Mouse (Mus musculus): Measurements from ENCODE around the gene Klhl10.

The Klhl10 gene

DNA sequence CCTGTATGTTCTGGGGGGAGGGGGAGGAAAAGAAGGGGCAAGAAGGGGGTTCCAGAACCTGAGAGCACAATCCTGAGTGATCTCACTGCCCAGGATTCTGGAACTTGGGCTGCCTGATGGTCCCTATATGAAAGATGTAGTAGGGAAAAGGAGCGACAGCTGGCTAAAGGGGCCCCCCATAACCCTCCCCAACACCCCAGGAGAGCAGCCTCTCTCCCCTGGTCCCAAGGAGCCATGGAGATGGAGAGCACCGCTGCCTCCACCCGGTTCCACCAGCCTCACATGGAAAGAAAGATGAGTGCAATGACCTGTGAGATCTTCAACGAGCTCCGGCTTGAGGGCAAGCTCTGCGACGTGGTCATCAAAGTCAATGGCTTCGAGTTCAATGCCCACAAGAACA lies at the start of gene Klhl10, which contains the start of gene Nt5c3b:
TSS of gene Klhl10 (plus strand) at position 121 of the 400 bp plus-strand sequence.
TSS of gene Nt5c3b (minus strand) at position 12 of the 400 bp plus-strand sequence.
- DNase-seq (ENCODE audit: low read depth, low spot score): no peak

DNA sequence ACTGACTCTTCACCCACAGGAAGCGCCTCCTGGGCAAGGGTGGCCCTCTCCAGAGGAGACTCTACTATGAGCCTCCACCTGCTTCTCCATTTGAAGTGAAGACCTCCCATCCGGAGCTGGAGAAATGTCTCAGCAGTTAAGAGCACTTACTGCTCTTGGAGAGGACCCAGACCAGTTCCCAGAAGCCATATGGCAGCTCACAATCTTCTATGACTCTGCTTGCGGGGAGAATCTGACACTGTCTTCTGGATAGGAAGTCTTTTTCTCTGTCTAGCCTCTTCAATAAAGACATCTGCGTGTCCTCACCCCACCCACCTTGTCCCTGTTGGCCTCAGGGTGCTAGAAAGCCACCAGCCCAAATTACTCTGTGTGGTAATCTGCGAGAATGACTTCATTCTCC lies 48.8 kb upstream of the Klhl10 start:
- DNase-seq (ENCODE audit: low read depth, low spot score): no peak

DNA sequence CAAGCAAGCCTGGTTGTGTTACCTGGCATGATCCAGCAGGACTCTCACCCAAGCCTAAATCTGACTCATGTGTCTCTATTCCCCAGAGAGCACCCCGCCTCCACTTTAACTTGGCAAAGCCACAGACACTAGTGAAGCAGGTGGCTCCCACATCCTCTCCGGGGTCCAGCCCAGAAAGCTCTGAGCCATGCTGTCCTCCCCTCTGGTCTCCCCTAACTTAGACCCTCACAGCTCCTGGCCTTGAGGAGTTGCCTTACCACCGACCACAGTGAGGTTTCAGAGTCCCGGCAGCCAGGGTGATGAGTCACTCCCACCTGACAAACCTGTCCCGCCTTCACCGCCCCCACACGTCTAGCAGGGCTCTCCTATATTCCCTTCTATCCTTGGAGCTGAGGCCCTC lies 48.0 kb upstream of the Klhl10 start:
- no peak for DNase-seq (ENCODE audit: low read depth, low spot score)

DNA sequence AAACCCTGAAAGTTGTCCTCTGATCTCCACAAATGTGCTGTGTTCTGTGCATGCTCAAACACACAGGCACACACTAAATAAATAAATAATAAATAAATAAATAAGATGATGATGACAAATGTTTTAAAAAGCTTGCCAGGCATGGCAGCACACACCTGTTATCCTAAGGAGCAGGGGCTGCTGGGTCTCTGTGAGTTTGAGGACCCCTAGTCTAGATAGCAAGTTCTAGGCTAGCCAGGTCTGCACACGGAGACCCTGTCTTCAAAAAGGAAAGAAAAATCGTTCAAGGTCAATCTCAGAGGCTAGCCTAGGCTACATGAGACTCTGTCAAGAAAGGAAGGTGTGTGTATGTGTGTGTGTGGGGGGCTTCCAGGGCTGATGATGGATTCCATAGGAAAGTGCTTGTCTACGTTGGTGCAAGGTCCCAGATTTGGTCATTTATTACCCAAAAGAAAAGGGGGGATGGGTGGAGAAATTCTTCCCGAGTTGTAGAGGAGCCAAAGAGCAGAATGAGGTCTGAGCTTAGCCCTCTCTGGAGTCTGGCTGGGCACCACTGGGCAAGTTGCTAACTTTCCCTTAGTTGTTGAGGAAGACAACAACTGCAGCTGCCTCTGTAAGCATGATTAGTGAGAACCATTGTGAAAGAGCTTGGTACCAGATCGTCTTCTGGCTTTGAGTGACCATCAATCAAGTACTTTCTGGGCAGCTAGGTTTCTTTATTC lies 47.2 kb upstream of the Klhl10 start:
- no peak for DNase-seq (ENCODE audit: low read depth, low spot score)

DNA sequence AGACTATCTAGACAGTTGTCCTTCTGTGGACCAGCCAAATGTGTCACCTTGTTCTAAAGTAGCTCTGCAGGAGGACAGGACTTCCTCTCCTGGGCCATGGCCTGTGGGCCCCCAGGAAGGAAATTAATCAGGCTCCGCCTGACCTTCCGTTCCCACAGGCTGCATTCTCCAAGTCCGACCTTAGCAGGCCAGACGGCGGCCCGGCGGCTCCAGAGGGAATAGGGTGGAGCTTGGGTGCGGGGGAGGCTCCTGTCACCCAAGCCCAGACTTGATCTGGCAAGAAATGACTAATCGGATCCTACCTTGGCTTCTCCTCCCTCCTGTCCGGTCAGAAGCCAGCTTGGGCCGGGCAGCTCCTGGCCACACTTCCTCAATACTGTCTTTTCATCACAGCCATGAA lies 46.5 kb upstream of the Klhl10 start:
- no peak for DNase-seq (ENCODE audit: low read depth, low spot score)

DNA sequence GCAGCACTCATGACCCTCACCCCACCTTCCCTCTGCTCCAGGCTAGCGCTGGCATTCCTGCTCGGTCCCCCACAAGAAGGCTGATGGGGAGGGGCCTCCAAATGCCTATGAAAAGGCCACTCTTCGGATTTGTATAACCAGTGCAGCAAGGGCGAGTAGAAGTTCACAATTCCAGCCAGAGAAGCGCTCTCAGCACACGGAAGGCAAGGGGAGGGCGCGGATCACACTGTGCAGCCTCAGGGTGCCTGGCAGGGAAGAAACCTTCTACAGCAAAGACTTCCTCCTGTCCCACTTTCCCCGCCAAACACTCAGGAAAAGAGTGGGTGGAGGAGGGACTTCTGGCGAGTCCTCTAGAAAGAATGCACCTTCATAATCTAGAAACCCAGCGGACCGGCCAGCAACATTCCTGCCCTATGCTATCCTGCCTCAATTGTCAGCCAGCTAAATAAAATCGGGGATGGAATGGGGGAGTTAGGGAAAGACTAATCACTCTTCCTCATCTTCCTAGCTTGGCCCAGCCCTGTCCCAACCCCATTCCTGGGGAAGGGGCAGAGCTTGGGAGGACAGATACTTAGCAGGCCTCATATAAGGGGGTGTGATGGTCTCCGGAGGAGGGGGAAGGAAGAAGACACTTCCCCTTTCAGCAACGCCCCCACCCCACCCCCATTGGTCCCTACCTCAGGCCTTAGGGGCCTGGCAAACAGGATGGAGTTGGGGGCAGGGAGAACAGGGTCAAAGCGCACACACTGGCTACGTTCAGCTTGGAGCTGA lies 45.7 kb upstream of the Klhl10 start:
- no peak for DNase-seq (ENCODE audit: low read depth, low spot score)

DNA sequence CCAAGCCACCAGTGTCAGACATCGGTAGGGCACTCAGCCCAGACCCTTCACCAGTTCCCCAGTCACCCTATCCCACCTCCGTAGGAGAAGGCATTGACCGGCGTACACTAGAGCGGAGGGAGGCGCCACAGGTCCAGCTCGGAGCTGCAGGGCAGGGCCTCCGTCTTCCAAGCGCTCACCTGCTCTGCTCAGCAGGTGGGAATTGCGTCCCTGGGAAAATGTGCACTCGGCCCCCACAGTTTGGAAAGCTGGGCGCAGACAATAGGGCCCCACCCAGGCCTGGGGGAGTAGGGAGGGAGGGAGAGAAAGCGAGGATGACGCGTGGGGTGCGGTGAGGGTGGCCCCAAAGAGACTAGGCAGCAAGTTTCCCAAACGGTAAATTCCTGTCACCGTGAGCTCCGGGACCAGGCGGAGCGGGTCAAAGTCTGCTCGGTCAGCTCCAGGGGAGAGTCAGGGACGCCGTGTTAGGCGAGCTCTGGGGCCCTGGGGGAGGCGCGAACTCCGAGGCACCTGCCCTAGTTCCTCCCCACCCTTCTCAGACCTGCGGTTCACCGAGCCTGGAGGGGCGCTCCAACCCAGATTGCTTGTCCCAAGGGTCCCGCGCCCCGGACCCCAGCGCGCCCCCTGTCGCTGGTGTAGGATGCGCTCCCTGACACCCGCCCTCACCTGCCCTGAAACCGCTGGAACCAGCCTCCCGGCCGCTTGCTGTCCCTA lies 44.7 kb upstream of the Klhl10 start:
- DNase-seq (ENCODE audit: low read depth, low spot score): no peak

DNA sequence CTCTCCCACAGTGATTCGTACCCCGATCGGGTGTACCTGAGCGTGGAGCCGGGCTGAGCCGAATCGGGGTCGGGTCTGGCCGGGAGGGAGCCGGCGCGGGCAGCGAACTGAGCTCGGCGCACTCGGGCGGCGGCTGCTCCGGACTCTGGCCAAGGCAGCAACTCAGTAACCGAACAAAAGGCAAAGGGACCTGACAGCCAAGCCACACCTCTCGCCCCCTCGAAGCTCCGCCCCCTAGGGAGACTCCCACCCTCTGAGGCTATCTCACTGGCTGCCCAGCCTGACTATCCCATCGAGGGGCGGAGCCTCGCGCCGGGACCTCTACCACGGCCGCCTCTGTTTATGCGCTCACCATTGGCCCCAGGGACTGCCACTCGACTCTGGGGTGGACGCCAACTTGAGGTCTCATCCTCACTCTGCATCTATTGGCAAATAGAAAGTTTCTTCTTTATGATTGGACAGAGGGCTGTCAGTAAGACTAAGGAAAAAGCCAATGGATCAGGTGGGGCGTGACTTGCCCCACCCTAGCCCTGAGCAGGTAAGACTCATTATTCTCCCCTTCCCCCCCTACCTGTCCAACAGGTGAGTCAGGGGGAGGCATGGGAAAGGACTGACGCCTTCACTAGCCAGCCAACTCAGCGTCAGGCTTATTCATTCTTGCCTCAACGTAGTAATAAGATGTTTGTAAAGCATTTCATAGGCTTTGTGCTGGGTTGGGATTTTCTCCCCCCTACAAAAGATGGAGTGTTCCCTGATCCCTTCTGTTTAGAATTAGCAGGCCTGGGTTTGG lies 43.9 kb upstream of the Klhl10 start, which contains the start of gene Jup:
TSS of gene Jup (minus strand) at position 164 of the 790 bp plus-strand sequence.
- DNase-seq (ENCODE audit: low read depth, low spot score): peak; percentile 100

DNA sequence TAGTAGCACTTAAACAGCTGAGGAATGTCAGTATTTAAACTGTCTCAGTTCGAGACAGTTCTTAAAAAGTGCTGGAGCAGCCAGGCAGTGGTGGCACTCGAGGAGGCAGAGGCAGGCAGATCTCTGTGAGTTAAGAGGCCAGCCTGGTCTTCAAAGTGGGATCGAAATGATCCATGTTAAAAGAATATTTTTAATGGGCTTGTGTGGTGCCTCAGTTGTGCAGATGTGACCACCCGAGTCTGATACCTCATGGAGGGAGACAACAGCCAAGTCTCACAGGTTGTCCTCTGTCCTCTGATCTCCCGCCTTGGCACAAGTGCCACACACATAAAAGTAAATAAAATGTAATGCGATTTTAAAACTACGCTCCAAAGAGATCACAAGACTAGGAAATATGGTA lies 43.2 kb upstream of the Klhl10 start:
- no peak for DNase-seq (ENCODE audit: low read depth, low spot score)

DNA sequence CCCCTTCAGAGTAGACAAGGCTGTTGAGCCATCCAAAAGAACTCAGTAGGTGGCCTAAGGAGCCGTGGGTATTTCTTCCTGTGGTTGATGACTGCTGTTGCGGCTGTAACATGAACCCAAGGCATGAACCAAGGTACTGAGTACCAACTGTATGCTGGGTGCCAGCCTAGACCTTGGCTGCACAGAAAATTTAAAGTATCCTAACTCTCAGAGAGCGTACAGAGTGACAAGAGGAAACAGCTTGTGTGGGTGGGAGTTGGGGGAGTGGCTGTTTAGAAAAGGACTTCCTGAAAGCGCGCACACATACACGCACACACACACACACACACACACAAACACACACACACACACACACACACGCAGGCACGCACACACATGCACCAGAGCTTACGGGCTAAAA lies 42.4 kb upstream of the Klhl10 start:
- no peak for DNase-seq (ENCODE audit: low read depth, low spot score)

DNA sequence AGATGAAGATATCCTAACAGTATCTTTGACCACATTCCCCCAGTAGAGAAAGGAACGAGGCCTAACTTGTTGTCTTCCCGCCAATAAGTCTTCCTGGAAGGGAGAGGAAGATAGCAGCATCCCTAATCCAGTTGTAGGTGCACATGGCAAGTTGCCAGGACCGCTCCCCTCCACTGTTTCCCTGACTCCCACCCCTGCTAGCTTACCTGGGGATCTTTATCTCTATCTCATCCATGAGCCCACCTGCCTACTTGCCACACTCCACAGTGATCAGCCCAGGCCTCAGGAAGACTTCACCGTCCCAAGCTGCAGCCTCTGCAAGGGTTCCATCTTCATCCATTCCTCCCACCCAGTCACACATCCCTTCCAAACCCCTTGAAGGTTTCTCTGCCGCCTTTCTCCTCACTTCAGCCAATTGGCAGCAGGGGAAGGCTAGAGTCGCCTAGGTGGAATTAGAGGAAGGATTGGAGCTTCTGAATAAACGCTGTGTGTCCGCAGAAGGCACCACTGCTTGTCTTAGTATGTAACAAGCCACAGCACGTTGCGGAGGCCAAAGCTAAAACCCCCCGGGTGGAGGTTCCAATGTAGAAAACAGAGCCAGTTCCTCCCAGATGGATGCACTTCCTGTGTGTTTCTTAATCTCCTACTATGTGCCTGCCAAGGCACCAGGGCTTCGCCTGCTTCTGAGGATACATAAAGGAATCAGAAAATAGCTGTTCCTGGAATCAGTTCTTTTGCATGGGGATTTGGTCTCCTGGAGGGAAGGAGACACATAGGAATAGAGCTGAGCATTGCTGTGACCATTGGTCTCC lies 41.8 kb upstream of the Klhl10 start:
- DNase-seq (ENCODE audit: low read depth, low spot score): no peak

DNA sequence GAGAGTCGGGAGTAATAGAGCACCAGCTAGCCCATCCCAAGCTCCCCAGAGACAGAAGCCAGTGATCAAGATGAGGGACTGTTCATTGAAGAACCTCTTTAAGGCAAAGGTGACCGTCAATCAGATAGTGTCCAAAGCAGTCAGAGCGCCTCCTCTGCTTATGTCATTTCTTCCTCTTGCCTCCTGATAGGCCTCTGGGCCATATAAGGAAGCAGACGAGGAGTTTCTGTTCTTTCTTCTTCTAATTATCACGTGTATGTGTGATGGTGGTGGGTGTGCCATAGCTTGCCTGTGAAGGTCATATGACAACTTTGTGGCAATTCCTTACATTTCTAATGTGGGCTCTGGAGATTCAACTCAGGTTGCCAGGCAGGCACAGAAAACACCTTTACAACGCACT lies 40.9 kb upstream of the Klhl10 start:
- no peak for DNase-seq (ENCODE audit: low read depth, low spot score)

DNA sequence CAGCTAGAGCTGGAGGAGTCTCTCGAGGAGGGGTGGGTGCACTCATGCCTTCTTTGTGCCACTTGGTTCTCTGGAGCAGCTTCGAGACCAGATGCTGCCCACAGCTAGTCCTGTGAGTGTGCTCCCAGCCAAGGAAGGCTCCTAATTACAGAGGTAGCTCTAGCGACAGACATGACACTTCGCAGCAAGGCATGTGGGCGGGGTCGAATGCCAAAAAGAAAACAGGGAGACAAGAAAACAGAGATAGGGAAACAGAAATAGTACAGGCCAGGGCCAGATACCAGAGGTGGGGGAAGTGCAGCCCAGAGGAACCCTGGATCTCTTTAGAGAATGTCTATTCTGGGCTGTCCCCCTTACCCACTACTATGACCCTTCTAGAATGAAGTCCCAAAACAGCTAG lies 39.5 kb upstream of the Klhl10 start:
- DNase-seq (ENCODE audit: low read depth, low spot score): no peak

DNA sequence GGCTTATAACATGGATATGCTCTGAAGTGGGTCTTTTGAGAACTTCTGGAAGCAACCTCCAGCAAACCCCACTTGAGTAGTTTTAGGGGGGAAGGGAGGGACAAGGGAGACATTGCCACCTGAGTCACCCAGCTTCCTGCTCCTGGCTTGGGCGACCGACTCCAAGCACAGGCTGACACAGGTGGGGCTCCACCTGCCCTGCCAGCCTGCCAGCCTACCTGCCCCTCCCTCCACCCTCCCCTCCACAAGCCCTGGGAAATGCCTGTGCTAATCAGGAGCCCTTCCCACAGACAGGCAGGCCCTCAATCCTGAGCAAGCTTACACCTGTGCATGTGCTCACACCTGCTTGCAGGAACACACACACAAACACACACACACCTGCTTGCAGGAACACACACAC lies 39.0 kb upstream of the Klhl10 start:
- no peak for DNase-seq (ENCODE audit: low read depth, low spot score)

DNA sequence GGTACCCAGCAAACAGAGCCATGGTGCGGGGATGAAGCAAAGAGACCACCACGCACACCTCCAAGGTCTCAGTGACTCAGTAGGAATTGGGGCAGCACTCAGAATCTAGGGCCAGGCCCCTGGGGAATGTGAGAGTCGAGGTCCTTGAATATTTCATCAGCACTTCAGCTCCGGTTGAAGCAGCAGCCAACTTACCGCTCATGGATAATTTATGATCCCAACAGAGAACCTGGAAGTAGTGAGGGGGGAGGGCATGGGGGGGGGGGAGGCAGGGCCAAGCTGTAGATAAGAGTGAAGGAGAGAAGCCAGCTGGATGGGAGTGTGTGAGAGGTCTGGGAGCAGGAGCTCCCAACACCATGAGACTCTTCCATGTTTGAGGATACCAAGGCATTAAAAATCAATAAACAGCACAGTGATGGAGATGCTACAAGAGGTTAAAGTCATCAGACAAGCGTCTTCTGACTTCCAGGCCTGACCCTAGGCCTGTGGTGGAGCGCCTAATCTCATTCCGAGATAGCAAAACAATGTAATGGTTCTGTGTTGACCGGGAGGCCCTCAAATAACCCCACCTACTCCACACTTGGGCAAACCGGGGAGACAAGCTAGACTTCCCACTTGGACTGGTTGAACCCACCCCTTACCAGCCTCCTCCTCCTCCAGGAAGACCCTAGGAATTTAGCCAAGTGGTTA lies 38.1 kb upstream of the Klhl10 start:
- DNase-seq (ENCODE audit: low read depth, low spot score): no peak

DNA sequence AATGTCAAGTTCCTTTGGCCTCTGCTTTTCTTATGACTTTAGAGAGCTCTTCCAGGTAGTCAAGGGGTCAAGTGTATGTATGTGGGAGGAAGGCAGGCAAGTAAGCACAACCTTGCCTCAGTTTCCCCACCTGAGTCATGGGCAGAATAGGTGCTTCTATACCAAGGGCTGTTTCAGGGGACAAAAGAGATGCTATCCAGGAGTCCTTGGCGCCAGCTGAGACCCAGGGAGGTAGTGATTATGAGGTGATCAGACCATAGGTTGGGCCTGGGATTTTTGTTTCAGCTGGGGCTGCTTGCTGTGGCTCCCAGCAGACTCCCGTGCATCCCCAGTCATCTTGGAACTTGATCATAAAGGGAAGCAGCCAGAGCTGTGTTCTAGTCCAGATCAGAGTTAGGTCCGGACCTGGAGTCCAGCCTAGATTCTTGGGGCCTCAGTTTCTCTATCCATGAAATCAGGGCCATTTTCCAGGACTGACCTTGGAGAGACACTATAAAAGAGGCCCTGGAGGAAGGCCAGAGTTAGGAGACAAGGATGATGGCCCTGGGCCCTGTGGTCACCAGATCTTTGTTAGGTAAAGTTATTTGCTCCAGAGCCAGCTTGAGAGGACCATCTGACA lies 37.2 kb upstream of the Klhl10 start:
- no peak for DNase-seq (ENCODE audit: low read depth, low spot score)

DNA sequence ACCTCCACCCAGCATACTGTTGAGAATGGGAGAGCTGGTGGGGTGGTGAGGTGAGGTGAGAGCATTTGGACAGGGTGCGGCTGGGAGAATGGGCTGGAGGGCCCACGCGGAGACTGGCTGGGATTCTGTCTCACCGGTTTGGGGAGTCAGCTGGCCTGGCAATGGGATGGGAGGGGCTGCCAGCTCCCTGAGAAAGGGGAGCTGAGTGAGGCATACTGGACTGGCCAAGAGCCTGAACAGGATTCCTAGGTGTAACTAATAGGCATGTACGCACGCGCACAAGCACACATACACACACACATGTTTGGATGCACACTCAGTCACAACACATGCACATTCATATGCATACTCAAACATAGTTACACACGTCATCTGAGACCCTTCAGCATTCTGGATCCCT lies 35.4 kb upstream of the Klhl10 start:
- no peak for DNase-seq (ENCODE audit: low read depth, low spot score)

DNA sequence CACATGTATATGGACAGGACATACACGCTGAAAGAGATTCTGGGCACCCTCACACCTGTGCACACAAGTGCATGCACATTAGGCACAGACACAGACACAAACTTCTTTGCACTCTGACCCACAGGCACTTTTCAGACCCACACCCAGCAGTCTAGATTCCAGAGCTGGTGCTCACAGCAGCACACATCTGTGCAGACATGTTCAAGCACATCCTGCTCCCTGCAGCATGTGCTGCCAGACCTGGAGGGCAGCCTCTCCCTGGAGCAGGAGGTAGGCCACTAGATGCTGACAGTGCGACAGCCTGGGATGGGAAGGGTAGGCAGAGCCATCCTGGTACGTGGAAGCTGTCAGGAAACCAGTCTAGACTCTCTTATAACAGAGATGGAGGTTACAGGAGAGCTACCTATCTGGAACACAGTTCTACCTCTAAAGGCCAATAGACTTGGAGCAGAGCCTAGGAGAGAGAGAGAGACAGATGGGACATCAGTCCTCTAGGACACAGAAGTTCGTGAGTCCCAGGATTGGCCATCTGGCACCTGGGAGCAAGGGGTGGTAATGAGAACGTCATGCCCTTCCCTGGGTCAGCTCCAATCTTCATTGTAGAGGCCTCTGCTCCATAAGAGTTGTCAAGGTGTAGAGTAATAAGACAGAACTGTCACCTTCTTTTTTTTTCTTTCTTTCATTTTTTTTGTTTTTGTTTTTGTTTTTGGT lies 34.6 kb upstream of the Klhl10 start:
- no peak for DNase-seq (ENCODE audit: low read depth, low spot score)

Data from WW6 (cell line).